Mouse (Mus musculus) left cerebral cortex, postnatal 25 days (tissue): Measurements from ENCODE around the gene Heatr3. TPM values are rescaled to one million over a fixed set of nuclear protein-coding genes. Genes with fewer than 3 reads are reported as not detected.

Source experiments
- DNase-seq, 2 experiments: peaks; one replicate each; pipeline ENCODE4 v3.0.0; 2022; ENCODE audit warnings: low spot score in 2 of 2, mixed read lengths in 1 of 2
- intact Hi-C: fragments of 180-260 bp; cut with DNase I; formaldehyde crosslinking; loops from one replicate; pipeline ENCODE4 v1.15.1; 2025
- total RNA-seq, 2 experiments: library from RNA; stranded (reverse); gene quantifications; 2 replicates each; pipeline ENCODE4 v1.2.3; 2021

The Heatr3 gene
- 10 to 100 TPM; 30.1 to 30.8 TPM for total RNA-seq

- intact Hi-C loops, result no loop called here
- peak; percentile 95 to 98 for DNase-seq
Measured at GRCm38 (mm10) chr8:88137748-88138484, at the start of gene Heatr3. TSS of gene Heatr3 (plus strand) at chr8:88137855.

GRCm38 (mm10) chr8:88088006-88088405 lies 49.6 kb upstream of the Heatr3 start:
- DNase-seq, result no peak

GRCm38 (mm10) chr8:88091661-88092060 lies 46.0 kb upstream of the Heatr3 start:
- intact Hi-C loops, result no loop called here
- no peak for DNase-seq

More at GRCm38 (mm10) chr8:88088006-88088405, 49.6 kb upstream of the Heatr3 start:
- intact Hi-C loops, result no loop called here

GRCm38 (mm10) chr8:88093367-88093766 lies 44.3 kb upstream of the Heatr3 start:
- DNase-seq, result no peak
- intact Hi-C loops, result no loop called here

- intact Hi-C loops, result no loop called here
- DNase-seq, result no peak
Measured at GRCm38 (mm10) chr8:88098856-88099255, 38.8 kb upstream of the Heatr3 start.

GRCm38 (mm10) chr8:88099526-88099925 lies 38.1 kb upstream of the Heatr3 start:
- intact Hi-C loops, result no loop called here

GRCm38 (mm10) chr8:88109241-88109640 lies 28.4 kb upstream of the Heatr3 start:
- intact Hi-C loops, result no loop called here
- no peak for DNase-seq

More at GRCm38 (mm10) chr8:88099526-88099925, 38.1 kb upstream of the Heatr3 start:
- peak; percentile 27 to 28 for DNase-seq

GRCm38 (mm10) chr8:88118456-88119036 lies 19.1 kb upstream of the Heatr3 start, which contains the start of gene Cnep1r1:
TSS of gene Cnep1r1 (plus strand) at chr8:88118769.
- peak; percentile 93 to 99 for DNase-seq
- intact Hi-C loops, result no loop called here

- intact Hi-C loops, result no loop called here
- no peak for DNase-seq
Measured at GRCm38 (mm10) chr8:88119076-88119475, 18.6 kb upstream of the Heatr3 start.

GRCm38 (mm10) chr8:88124850-88125249 lies 12.8 kb upstream of the Heatr3 start:
- no peak for DNase-seq
- intact Hi-C loops, result no loop called here

- intact Hi-C loops, result no loop called here
- no peak for DNase-seq
Measured at GRCm38 (mm10) chr8:88129397-88129796, 8.3 kb upstream of the Heatr3 start.

GRCm38 (mm10) chr8:88130754-88131317 lies 6.8 kb upstream of the Heatr3 start:
- no peak for DNase-seq
- intact Hi-C loops, result no loop called here

- intact Hi-C loops, result no loop called here
- no peak for DNase-seq
Measured at GRCm38 (mm10) chr8:88139256-88139655, 1.6 kb downstream of the Heatr3 start.

- intact Hi-C loops, result no loop called here
- no peak for DNase-seq
Measured at GRCm38 (mm10) chr8:88141629-88142028, 4.0 kb downstream of the Heatr3 start.

GRCm38 (mm10) chr8:88144041-88144440 lies 6.4 kb downstream of the Heatr3 start:
- intact Hi-C loops, result no loop called here

GRCm38 (mm10) chr8:88150910-88151371 lies 13.3 kb downstream of the Heatr3 start:
- DNase-seq, result peak; percentile 26 to 79
- intact Hi-C loops, result no loop called here

More at GRCm38 (mm10) chr8:88144041-88144440, 6.4 kb downstream of the Heatr3 start:
- no peak for DNase-seq

GRCm38 (mm10) chr8:88160237-88160995 lies 22.8 kb downstream of the Heatr3 start:
- intact Hi-C loops, result loop anchor here (10.0 kb wide), 1 partner anchor 84 kb away; no protein-coding TSS in a partner anchor
- peak in 1 of 2 experiments; percentile 64 for DNase-seq

- intact Hi-C loops, result loop anchor here (10.0 kb wide), 1 partner anchor 83 kb away; no protein-coding TSS in a partner anchor
- peak; percentile 49 to 69 for DNase-seq
Measured at GRCm38 (mm10) chr8:88161439-88161838, 23.8 kb downstream of the Heatr3 start.

- intact Hi-C loops, result no loop called here
Measured at GRCm38 (mm10) chr8:88175264-88175663, 37.6 kb downstream of the Heatr3 start.

GRCm38 (mm10) chr8:88177291-88177690 lies 39.6 kb downstream of the Heatr3 start:
- intact Hi-C loops, result no loop called here
- peak in 1 of 2 experiments; percentile 58 for DNase-seq

More at GRCm38 (mm10) chr8:88175264-88175663, 37.6 kb downstream of the Heatr3 start:
- no peak for DNase-seq
